Mouse (Mus musculus) Muller cell, postnatal 12 days (primary cell): ENCODE measurements at regions not wholly inside any gene's neighbourhood (a gene's known extent, or its start where the extent isn't known, plus 50 kb on each side); places are given as distances from the start of the nearest gene placed in this dataset.

ENCODE experiments used
- DNase-seq: peaks from one replicate; pipeline ENCODE4 v3.0.0-alpha.2; 2015; ENCODE audit errors: inconsistent ontology term

DNA sequence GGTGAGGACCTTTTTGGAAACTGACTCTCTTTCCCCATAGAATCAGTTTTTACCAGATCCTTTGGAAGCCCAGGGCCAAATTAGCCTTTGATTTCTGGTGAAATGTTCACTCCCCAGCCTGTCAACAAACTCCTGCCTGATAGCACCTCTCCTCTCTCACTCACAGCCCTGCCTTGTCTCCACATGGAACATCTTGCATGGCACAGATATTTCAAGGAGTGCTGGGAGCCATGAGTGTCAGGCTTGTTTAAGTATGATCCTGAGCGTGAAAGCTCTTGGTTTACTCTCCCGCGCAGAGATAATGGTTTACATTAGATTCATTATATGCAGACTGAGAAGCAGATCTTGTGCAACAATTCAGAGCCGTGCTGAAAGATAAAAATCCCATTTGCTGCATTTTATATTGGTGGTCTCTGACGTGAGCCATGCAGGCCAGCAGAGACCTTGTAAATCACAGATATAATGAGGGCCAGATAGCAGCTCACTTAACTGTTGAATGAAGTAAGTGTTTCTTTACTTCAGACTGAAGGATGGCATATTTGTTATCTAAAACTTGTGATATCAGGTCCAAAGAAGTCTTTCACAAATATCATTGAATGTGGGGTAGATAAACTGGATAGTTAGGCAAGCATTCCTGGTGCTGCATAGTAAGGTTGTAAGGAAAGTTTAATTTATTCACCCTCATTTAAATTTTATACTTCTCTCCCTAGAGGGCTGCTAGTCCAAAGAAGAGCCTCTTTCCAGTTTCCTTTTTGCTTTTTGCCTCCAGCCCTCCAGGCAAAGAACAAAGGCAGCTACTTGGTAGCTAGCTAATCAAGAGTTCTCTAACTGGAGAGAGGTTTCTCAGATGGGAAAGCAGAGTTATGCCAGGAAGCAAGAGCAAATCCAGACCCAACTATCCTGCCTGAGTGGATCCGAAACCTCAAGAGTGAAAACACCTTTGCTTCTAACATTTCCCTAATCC lies 81.8 kb downstream of the Tbx18 start:
- no peak for DNase-seq

DNA sequence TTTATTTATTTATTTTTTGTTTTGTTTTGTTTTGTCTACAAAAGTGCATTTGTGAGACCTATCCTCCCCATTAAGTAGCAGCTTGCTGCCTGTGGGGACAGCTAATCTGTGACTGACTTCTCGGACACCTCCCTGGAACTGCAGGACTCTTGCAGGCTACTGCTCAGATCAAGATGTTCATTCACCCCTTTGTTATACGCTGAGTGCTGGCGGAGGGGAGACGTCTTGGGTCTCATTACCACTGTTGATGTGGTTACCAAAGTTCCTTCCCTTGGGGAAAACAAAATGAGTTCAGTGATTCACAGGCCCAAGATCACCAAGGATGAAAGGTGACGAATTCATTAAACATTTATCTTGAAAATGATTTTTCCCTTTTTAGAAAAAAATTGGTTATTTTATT lies 82.7 kb downstream of the Tbx18 start:
- DNase-seq, result no peak

DNA sequence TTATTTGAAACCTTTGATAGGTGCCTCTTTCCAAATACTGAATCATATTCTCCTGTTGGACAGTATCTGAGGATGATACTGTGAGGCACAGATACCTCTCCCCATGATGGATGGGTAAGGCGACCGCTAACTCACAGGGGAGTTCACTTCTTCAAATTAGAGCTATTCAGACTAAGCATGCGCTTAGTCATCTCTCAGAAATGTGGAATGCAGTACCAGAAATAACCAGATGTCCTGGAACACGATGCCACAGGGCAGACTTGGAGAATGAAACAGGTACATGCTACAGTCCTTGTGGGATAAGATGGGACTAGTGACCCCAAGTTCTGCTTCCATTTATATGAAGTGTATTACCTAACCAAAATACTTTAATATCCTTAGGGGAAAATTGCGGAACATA lies 86.0 kb downstream of the Tbx18 start:
- peak; percentile 34 for DNase-seq

DNA sequence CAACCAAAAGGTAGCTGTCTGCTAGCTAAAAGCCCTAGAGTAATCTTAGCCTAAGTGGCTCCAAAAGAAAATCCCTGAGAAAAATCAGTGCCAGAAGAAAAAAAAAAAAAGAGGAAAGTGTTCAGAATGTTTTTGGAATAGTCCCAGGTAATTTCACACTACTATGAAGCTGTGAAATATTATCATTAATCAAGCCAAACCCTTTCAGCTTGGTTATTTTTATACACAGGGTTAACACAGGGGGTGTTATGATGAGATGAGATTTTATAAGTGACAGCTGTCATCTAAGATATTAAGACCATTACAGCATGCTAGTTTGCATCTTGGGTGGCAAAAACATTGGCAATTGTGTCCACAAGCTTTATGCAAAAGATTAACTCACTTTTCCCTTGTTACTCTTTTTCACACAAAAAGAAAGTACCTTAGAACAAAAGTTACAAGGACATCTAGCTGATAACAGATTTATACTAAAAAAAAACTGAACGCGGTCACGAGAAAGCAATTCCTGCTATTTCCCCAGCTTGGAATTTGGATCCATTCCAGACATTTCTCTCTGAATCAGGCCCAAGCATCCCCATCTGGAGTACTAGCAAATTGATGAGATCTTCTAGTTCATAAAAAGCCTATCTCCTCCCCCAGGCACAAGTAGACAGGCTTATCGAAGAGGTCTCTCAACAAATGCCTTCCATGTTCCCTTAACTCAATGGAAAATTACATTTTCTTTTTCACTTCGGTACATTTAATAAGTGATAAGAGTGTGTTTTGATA lies 97.0 kb downstream of the Tbx18 start:
- DNase-seq, result peak; percentile 84

DNA sequence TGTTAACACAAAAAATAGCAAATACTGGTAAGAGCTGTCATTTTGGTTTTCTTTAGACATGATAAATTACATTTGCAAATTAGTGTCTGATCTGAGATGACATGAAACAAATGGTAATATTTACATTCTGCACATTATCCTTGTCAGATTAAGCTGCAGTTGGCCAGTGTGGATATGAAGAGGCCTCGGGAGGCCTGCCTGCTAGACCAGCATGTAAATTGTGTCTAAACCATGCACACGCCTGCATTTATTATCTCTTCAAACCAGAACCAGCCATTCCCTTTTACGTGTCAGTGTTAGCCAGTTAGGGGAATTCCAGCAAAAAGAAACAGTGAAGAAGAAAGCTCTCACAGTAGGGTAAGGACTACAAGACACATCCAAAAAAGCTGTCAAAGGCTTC lies 104.6 kb downstream of the Tbx18 start:
- DNase-seq, result no peak

DNA sequence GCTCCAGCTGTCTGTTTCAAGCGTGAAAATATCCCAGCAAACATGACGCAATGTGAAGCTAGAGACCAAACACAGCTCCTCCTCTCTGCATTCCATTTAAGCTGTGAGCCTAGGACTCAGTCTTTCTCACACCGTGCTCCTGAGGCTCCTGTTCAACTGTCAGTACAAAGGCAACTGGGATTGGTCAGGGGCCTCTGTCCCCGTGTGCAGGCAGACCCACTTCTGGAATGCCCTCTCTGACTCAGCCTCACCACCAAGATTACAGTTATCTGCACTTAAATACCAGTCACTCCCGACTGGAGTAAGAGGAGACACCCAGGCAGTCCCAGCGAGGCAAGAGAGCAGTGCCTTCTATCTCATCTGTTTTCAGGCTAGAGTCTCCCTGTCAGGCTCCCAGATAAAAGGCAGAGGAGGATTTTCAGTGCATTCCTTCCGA lies 112.8 kb downstream of the Tbx18 start:
- peak; percentile 65 for DNase-seq

DNA sequence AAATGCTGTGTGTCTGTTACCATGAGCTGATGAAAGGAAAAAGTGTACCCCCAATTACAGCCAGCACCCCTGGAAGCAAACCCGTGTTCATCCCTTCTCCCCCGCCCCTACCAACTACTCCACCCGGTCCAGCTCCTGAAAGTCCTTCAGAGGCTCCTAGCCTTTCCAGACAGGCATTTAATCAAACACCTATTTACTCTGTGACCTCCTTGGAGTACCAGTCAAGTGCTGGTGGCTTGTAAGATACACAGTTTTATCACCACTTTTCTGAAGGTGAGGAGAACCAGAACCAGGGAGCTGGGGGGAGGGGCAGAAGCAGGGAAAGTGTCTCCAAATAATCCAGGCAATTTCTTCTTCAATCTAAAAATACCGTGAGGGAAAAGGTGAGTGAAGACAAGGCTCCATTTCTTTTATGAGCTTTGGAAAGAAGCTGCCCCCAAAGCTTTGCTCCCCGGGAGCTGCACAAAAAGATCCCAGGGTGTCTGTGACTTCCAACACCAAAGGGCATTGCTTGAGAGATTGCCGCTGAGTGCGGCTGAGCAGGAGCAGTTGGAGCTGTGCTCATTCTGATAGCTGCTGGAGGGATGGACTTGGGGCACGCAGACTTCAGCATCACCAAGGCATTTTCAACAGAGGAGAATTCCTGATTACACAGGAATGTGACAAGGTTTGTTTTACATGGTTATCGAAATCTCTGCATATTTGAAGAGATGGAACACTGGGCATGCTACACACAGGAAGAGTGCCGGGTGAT lies 123.0 kb downstream of the Tbx18 start:
- no peak for DNase-seq

DNA sequence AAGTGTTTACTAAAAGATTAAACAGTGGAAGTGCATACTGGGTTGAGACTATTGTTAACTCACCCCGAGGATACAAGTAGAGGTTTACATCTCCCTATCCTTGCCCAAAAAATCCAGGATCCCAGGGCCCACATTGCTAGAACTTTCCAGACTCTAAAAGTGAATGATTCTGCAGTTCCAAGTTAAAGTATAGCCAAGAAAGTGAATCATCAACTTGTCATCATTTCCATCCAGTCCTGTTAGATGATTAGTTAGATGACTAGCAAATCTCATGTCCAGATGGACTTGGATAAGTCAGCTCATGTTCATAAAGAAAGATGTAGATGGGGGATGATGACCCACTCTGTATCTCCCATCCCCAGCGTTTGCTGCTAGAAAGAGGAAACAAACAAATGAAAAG lies 155.5 kb downstream of the Tbx18 start:
- no peak for DNase-seq

DNA sequence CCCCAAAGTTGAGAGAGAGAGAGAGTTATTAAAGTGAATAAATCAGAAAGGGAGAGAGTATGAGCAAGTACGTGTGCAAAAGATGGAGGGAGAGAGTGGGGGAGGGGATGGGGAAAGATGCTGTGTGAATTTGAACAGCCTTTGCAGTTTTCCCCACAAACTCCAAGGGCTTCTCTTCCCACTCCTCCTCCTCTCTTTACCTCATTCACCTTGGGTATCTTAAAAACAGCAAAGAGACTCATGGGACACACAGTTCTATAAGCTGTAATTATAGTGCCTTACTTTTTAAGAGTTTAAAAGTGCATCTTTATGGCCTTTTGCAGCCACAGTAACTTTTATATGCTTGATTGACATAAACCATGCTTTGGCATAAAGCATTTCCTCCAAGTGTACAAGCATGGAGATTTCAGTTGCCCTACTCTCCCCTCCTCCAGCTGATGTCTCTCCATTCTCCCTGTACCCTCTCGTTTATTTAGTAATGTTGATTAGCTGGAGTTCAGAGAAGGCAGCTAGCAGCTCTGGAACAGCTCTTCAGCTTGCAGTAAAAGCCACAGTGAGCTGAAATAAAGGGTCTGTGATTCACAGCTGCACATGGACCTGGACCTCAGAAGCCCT lies 156.7 kb downstream of the Tbx18 start:
- no peak for DNase-seq

DNA sequence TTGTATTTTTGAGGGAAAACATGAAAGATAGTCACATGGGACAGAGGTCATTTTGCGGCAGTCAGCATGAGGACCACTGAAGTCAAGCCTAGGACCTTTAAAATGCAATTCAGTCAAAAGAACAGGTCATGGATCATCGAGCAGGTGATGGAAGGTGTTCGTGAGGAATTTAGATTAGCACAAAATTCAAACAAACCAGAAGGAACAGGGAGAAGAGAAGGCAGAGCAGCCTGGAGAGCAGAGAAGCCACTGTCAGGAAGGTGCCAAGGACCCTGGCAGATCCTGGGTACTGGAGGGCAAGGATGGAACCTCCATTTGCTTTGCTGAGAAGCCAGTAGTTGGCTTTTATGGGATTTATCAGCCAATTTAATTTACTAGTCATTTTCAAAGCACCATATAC lies 167.8 kb downstream of the Tbx18 start:
- DNase-seq, result no peak

DNA sequence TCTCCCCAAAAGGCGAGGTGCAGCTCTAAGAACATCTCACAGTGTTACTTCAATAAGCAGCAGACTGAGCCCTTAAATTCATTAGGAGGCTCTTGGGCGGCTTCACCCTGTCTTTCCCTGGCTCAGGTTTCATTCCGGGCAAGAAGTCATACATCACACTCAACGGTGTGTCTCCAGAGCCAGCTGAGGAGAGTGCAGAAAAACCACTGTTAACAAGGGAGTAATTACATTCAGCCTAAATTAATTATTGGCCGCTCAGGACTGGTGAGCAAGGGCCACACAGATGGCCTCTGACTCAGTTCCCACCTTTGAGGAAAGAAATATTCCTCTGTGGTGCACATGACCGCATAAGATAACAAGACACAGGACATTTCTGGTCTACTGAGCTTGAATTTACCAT lies 168.3 kb downstream of the Tbx18 start:
- DNase-seq, result no peak

DNA sequence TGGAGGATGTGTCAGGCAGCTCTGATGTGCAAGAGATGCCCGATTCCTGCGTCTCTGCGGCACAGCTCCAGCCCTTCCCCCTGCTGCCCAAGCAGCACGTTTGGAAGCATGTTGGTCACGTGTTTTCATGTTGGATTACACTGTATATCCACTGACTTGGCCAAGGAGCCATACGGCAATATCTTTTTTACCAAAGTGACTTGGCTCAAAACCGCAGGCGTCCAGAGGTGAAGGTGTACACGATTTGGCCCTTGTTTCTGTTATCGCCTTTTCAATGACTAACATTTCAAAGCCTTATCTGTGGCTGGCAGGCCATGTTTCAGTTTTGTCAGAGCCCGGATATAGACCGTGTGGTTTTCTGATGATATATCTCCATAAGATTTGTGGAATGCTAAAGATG lies 173.2 kb downstream of the Tbx18 start:
- DNase-seq, result no peak

DNA sequence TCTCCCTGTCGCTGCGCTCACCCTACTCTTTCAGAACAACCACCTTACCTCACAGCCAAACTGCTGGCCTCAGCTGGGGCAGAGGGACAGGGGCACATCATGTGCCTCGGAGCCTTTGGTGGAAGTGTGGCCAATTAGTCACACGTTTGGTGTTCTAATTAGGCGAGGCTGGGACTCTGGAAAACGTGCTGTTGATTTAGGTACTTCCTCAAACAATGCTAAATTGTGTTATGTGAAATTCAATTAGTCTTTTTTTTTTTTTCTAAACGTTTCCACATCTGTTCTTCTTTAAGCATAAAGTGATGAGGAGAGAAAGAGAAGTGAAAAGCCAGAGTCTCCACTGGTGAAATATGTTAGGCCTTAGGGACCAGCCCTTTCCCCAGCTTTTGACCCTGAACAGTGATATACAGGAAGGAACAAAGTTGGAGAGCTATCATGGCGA lies 174.1 kb downstream of the Tbx18 start:
- DNase-seq, result no peak

DNA sequence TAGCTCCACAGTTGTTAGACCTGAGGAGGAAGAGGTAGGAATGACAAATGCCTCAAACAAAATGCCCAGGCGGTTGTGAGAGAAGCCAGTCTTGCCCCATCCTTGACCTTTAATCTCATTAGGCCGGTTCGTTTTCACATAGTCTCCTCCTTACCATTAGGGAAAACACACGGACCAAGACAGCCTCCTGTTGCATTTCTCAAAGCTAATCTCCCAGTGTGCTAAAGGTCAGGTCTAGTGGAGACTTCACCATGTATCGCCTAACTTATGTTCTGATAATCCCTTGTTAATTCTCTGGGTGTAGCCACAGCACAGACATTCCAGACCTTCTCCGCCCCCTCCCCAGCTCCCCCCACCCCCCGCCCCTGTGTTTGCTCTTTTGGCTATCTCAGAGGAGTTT lies 174.5 kb downstream of the Tbx18 start:
- DNase-seq, result no peak

DNA sequence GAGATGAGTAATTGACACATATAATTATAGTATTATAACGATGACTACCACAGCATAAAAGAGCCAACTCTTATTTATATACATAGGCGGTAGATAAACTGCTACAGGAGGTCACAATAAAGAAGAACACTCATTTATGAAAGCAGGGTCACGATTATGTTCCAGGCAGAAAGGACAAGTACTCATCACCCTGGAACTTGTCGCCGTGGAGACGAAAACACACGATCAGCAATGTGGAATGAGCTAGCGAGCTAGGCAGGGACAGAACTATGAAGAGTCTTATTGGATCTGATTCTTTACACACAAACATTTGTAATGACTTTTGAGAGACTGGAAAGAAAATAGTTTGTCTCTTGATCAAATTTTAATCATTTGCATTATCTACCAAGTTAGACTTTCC lies 197.9 kb downstream of the Tbx18 start:
- peak; percentile 57 for DNase-seq

DNA sequence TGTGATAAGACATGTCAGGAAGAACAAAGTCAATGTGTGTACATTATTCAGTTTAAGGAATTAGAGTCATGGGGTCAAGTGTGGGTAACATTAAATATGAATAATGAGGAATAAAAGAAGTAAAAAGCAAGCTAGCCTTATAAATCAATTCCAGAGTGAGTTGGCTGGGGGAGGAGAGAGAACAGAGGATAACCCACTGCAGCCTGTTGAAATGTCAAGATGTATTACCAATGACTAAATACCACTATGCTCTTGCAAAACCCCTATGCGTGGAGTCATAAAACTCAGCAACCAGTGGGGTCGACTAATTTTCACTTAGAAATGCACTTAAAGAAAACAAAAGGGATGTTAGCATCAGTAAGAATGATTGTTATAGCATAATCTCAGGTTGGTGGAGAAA lies 201.2 kb downstream of the Tbx18 start:
- no peak for DNase-seq

DNA sequence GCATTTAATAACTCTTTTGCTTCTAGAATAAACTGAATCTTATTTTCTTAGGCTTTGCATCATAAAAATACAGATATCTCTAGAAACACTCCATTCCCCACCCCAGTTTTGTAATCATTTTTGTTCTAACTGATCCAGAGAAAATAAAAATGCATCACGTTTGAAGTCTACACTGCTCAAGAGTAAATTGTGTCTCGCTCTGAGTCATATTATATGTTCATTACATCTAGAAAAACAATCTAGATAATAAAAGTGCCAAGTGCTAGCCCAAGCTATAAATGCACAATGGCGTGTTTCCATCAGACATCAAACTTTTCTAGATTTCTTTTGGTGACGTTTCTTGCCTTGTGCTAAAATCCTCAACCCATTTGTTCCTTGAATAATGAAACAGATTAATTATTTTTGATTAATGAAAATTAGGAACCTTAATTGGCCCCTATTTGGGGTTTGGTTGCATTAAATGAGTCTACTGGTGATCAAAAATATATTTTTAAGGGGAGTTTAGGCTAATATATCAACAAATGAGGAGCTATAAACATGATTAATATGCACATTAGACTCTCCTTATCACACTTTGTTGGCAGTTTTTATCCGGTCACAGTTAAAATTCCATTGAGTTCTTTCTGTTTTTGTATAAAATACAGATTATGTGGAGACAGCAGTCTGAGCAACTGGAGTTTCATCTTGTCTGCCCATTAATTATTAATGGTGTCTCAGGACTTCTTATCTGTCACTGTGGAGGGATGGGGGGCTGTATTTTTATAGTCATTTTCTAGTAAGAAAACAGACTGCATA lies 206.0 kb downstream of the Tbx18 start:
- DNase-seq, result no peak

DNA sequence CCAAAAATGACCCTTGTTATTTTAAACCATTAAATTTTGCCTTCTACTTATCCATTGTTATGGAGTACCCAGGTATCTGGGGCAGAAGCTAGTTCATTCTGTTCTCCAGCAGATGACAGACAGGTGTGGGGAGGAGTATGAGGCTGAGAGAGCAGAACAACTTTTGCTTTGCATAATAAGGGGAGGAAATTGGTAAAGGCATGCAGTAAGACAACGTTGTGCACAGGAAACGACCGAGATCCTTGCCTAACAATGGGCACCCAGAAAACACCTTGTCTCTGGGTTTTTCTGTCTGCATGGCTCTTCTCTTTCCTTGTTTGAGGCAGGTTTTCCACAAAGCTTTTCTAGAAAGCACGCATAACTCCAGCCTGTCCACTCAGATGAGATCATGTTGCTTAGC lies 220.4 kb downstream of the Tbx18 start:
- no peak for DNase-seq

DNA sequence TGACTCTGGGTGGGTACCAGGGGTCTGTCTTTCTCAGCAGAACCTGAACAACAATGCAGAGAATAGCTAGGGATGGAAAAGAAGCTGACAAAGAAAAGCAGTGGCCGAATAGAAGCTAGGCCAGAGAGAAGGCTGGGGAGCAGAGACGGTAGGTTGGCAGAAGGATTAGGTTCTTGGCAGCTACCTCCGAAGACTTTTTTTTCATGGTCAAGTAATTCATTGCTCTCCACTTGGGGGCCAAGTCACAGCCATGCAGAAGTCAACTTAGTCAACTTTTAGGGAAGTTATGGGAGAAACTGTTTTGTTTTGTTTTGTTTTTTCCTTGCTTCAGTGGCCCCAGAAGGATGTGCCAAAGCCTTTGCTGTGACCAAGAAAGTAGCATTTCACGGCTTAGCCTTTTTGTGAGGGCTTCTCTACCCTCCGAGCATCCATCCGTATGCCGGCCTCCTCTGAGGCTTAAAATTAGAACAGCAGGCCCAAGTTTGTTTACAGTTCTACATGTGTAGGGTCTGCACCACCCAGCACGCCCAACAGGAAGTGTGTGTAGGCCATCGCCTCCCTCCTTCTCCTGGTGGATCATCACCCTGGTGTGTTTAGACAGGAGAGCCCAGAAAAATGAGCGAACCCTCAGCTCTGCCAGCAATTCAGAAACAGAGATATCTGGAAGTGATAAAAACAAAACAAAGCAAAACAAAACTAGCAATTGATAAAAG lies 226.2 kb downstream of the Tbx18 start:
- no peak for DNase-seq

DNA sequence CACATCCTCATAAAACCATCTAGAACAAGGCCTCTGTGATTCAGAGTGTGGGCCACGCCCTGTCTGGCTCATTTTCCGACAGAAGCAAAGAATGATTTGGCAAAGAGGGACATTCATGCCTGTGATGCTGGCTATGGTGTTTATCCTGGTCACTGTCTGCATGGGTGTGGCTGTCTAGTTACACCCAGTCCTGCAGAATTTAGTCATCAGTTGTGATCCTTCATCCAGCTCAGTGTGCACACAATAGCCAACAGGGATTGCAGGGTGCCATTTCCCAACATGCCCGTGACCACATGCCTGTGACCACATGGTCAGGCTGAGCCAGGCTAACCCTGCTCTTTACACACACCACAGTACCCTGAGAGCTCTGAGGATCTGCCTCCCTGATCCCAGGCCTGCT lies 208.8 kb upstream of the Cep162 start:
- peak; percentile 90 for DNase-seq
